Mouse (Mus musculus): ENCODE results near the gene Ezh1.

Gene Ezh1

GRCm38 (mm10) chr11:101245855-101246701 lies 19.8 kb upstream of the Ezh1 start, which contains the start of gene Ramp2:
TSS of gene Ramp2 (plus strand) at chr11:101246028.
- DNase-seq = peak; percentile 25 to 45

- no peak for DNase-seq
Measured at GRCm38 (mm10) chr11:101245071-101245470, 18.8 kb upstream of the Ezh1 start.

GRCm38 (mm10) chr11:101238071-101238647 lies 11.9 kb upstream of the Ezh1 start:
- no peak for DNase-seq

- DNase-seq = no peak
Measured at GRCm38 (mm10) chr11:101236782-101237181, 10.5 kb upstream of the Ezh1 start.

GRCm38 (mm10) chr11:101235429-101235828 lies 9.2 kb upstream of the Ezh1 start:
- DNase-seq = no peak

- DNase-seq = no peak
Measured at GRCm38 (mm10) chr11:101234124-101234523, 7.9 kb upstream of the Ezh1 start.

- no peak for DNase-seq
Measured at GRCm38 (mm10) chr11:101233240-101233639, 7.0 kb upstream of the Ezh1 start.

- no peak for DNase-seq
Measured at GRCm38 (mm10) chr11:101232010-101232839, 6.0 kb upstream of the Ezh1 start.

GRCm38 (mm10) chr11:101230991-101231871 lies 5.0 kb upstream of the Ezh1 start:
- peak; percentile 17 to 20 for DNase-seq

GRCm38 (mm10) chr11:101230526-101230925 lies 4.3 kb upstream of the Ezh1 start:
- no peak for DNase-seq

- no peak for DNase-seq
Measured at GRCm38 (mm10) chr11:101230061-101230511, 3.8 kb upstream of the Ezh1 start.

- DNase-seq = peak in 1 of 2 experiments; percentile 36
Measured at GRCm38 (mm10) chr11:101229361-101229900, 3.2 kb upstream of the Ezh1 start.

GRCm38 (mm10) chr11:101225331-101226064 lies 765 bp downstream of the Ezh1 start:
- DNase-seq = no peak

GRCm38 (mm10) chr11:101224337-101224736 lies 1.9 kb downstream of the Ezh1 start:
- DNase-seq = no peak

- DNase-seq = no peak
Measured at GRCm38 (mm10) chr11:101221306-101221986, 4.8 kb downstream of the Ezh1 start.

GRCm38 (mm10) chr11:101220853-101221252 lies 5.4 kb downstream of the Ezh1 start:
- DNase-seq = no peak

GRCm38 (mm10) chr11:101218436-101219055 lies 7.7 kb downstream of the Ezh1 start:
- DNase-seq = no peak

- DNase-seq = no peak
Measured at GRCm38 (mm10) chr11:101216936-101217335, 9.3 kb downstream of the Ezh1 start.

GRCm38 (mm10) chr11:101211970-101212369 lies 14.3 kb downstream of the Ezh1 start:
- DNase-seq = peak; percentile 23 to 32

GRCm38 (mm10) chr11:101200986-101201385 lies 25.3 kb downstream of the Ezh1 start:
- DNase-seq = peak; percentile 75 to 81
